Mouse (Mus musculus): Measurements from ENCODE around the gene Ltbp1. TPM values are rescaled to one million over a fixed set of nuclear protein-coding genes. Genes with fewer than 3 reads are reported as not detected.

Gene Ltbp1
- polyA plus RNA-seq, 1 experiment from 2014 or later = 8.5 TPM

DNA sequence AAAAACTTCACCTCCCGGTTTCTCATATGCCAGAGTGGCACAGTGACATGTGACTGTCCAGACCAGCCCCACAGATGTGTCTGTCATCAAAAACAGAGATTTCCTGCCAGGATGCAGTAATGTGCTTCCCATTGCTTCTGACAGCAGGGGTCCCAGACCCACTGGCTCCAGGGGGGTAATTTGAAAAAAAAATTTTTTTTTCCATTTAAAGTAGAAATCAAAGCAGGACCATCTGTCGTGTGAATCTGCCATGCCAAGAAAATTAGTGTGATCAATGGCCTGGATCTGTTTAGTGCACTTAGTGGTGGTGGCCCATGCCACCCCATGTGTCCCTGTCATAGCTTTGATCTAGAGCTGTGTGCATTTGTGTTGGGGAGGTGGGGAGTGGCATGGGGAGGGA is 374.8 kb downstream of the Ltbp1 start:
- no peaks in the 10 kb centered on the region for H3K36me3 ChIP-seq (ENCODE audit: control insufficient read depth, insufficient read depth)
- 59% methylated on average over 2 of the region's 2 CpGs for WGBS

DNA sequence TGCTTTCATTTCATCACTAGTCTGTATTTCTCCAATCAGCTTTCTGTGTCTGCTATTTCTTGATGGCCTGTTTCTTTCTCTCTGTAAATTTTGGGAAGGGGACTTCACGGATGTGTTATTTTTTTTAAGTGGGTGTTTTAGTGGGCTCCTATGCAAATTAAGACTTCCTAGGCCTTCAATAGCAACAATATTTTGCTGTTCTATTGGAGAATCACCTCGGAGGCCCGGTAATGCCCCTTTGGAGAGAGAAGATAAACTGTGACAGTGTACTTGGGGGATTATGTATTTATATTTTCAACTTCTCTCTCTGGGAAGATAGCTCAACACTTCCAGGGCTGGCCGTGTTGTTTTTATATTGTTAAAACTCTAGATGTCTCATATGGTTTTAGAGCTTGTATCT is 383.0 kb downstream of the Ltbp1 start:
- Histone ChIP-seq H3K9ac (ENCODE audit: low read depth, low read length) (no peak overlapping the region), H3K27ac (ENCODE audit: low read depth, low read length) (no peak overlapping the region), H3K36me3 (ENCODE audit: control insufficient read depth, insufficient read depth) (no peaks in the 10 kb centered on the region), H3K9me3 (ENCODE audit: control insufficient read depth) (no peaks in the 10 kb centered on the region), H3K4me1 (replicated peaks; ENCODE audit: control insufficient read depth, insufficient read depth, low read length) (no peaks in the 10 kb centered on the region), H3K4me3 (ENCODE audit: low read depth, low read length) (no peak overlapping the region), H3K4me2 (replicated peaks; ENCODE audit: low read depth) (no peak overlapping the region), H3K27me3 (replicated peaks; ENCODE audit: control insufficient read depth, insufficient read depth, low read length) (no peaks in the 10 kb centered on the region)
- ATAC-seq = no peak
- 69% methylated on average over 4 of the region's 4 CpGs for WGBS
- TF ChIP-seq CTCF (IDR thresholded peaks at IDR 0.05; ENCODE audit: low read depth) = no peak

More for the DNA sequence above, 374.8 kb downstream of the Ltbp1 start:
- H3K27ac ChIP-seq (ENCODE audit: low read depth, low read length) = no peak overlapping the region
- H3K4me3 ChIP-seq (ENCODE audit: low read depth, low read length) = no peak overlapping the region
- H3K9ac ChIP-seq (ENCODE audit: low read depth, low read length) = no peak overlapping the region
- H3K4me1 ChIP-seq (replicated peaks; ENCODE audit: control insufficient read depth, insufficient read depth, low read length) = no peaks in the 10 kb centered on the region
- no peaks in the 10 kb centered on the region for H3K9me3 ChIP-seq (ENCODE audit: control insufficient read depth)
- no peak for TF ChIP-seq CTCF (IDR thresholded peaks at IDR 0.05; ENCODE audit: low read depth)
- no peak for ATAC-seq
- no peaks in the 10 kb centered on the region for H3K27me3 ChIP-seq (replicated peaks; ENCODE audit: control insufficient read depth, insufficient read depth, low read length)
- H3K4me2 ChIP-seq (replicated peaks; ENCODE audit: low read depth) = no peak overlapping the region

DNA sequence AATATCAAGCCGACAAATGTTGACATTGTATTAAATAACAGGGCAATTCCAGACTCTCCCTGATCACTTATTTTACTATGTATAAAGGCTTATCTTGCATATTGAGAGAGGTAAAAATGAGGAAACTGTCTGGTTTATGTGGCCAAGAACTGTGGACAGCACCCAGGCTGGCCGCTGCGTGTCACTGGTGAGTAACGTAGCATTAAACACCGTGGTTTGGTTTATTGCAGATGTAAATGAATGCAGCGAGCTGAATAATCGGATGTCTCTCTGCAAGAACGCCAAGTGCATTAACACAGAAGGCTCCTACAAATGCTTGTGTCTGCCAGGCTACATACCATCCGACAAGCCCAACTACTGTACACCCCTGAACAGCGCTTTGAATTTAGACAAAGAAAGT is 384.8 kb downstream of the Ltbp1 start:
- H3K27me3 ChIP-seq (replicated peaks; ENCODE audit: control insufficient read depth, insufficient read depth, low read length) = no peaks in the 10 kb centered on the region
- peak; percentile 56 for TF ChIP-seq CTCF (IDR thresholded peaks at IDR 0.05; ENCODE audit: low read depth)
- H3K27ac ChIP-seq (ENCODE audit: low read depth, low read length) = no peak overlapping the region
- no peak for ATAC-seq
- no peak overlapping the region for H3K9ac ChIP-seq (ENCODE audit: low read depth, low read length)
- no peaks in the 10 kb centered on the region; the same call in 1 of the 2 replicates for H3K36me3 ChIP-seq (ENCODE audit: control insufficient read depth, insufficient read depth)
- H3K4me2 ChIP-seq (replicated peaks; ENCODE audit: low read depth) = no peak overlapping the region
- H3K9me3 ChIP-seq (ENCODE audit: control insufficient read depth) = no peaks in the 10 kb centered on the region
- H3K4me1 ChIP-seq (replicated peaks; ENCODE audit: control insufficient read depth, insufficient read depth, low read length) = no peaks in the 10 kb centered on the region
- no peak overlapping the region for H3K4me3 ChIP-seq (ENCODE audit: low read depth, low read length)
- WGBS = 87% methylated on average over 10 of the region's 10 CpGs

DNA sequence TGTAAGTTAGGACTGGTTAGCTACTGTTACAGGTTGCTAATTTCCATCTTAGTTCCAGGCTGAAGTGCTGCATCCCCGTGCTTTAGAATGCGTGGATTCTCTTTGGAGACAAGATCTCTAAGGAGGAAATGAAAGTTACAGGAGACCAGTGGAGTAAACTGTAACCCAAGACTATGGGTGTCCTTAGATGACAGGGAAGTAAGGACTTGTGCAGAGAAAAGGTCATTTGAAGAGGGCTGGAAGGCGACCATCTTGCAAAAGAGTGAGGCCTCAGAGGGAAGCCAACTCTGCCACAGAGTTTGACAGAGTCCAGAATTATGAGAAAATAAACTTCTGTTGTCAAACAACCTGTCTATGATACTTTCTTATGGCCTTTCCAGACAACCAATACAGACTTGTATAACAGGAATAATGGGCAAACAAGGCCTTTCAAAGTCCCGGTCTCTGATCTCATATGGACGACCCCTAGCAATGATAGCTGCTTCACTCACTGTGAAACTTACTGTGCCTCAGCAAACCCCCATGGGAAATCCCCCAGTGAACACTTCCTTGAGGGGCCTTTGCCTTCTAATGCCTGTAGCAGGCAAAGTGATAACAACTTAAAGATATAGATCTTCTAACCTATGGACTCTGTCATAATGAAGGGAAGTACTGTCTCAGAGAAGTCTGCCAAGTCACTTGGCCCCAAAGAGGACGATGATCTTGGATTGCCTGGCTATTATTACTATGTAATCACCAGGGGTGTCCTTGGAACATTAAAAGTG is 386.2 kb downstream of the Ltbp1 start:
- no peaks in the 10 kb centered on the region for H3K27me3 ChIP-seq (replicated peaks; ENCODE audit: control insufficient read depth, insufficient read depth, low read length)
- no peak overlapping the region for H3K4me2 ChIP-seq (replicated peaks; ENCODE audit: low read depth)
- H3K27ac ChIP-seq (ENCODE audit: low read depth, low read length) = peak overlapping the region; percentile 69; the same call in 1 of the 2 replicates
- no peaks in the 10 kb centered on the region for H3K4me1 ChIP-seq (replicated peaks; ENCODE audit: control insufficient read depth, insufficient read depth, low read length)
- H3K36me3 ChIP-seq (ENCODE audit: control insufficient read depth, insufficient read depth) = no peaks in the 10 kb centered on the region; the same call in 1 of the 2 replicates
- no peaks in the 10 kb centered on the region for H3K9me3 ChIP-seq (ENCODE audit: control insufficient read depth)
- H3K4me3 ChIP-seq (ENCODE audit: low read depth, low read length) = no peak overlapping the region
- TF ChIP-seq CTCF (IDR thresholded peaks at IDR 0.05; ENCODE audit: low read depth) = no peak
- WGBS = 55% methylated on average over 6 of the region's 6 CpGs
- H3K9ac ChIP-seq (ENCODE audit: low read depth, low read length) = no peak overlapping the region
- ATAC-seq = peak; percentile 97

DNA sequence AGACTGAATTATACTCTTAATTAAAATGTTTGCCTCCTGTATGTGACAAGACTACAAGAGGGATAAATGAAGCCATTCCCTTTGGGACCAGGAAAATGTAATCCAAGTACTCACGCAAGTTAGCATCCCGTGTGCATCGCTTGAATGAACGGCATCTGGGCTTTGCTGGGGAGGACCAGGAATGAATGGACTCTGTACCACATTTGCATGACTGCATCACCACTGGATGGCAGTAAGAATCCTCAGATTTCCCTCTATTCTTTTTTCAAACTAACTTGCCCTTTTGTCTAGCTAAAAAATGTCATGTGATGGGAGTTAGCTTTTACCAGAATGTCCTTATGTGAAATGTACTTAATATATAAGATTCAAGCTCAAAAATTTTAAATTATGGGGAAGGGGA is 401.0 kb downstream of the Ltbp1 start:
- ATAC-seq = no peak
- H3K27me3 ChIP-seq (replicated peaks; ENCODE audit: control insufficient read depth, insufficient read depth, low read length) = no peaks in the 10 kb centered on the region
- H3K4me1 ChIP-seq (replicated peaks; ENCODE audit: control insufficient read depth, insufficient read depth, low read length) = no peaks in the 10 kb centered on the region
- H3K36me3 ChIP-seq (ENCODE audit: control insufficient read depth, insufficient read depth) = no peaks in the 10 kb centered on the region
- H3K9me3 ChIP-seq (ENCODE audit: control insufficient read depth) = no peaks in the 10 kb centered on the region
- 48% methylated on average over 4 of the region's 4 CpGs for WGBS
- no peak overlapping the region for H3K4me3 ChIP-seq (ENCODE audit: low read depth, low read length)
- no peak overlapping the region for H3K9ac ChIP-seq (ENCODE audit: low read depth, low read length)
- H3K4me2 ChIP-seq (replicated peaks; ENCODE audit: low read depth) = no peak overlapping the region
- peak; percentile 67 for TF ChIP-seq CTCF (IDR thresholded peaks at IDR 0.05; ENCODE audit: low read depth)
- no peak overlapping the region for H3K27ac ChIP-seq (ENCODE audit: low read depth, low read length)

DNA sequence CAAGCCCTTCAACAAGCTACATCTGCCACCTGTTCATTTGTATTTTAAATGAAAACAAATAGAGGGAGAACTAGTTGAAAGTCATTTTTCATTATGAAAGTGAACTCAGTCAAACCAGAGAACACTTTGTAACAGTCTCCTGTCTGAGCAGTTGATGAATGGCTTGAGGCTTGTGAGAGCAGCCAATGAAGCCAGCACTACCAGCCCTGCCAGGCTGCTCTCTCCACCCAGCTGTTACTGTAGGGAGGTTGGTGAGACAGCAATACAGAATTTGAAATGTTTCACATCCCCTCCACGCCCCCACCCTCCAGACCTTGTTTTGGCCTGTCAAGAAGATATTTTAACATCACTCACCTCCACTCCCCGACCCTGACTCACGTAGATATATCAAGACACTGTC is 411.5 kb downstream of the Ltbp1 start:
- H3K27ac ChIP-seq (ENCODE audit: low read depth, low read length) = no peak overlapping the region

More for the DNA sequence above, 411.5 kb downstream of the Ltbp1 start:
- no peak for TF ChIP-seq CTCF (IDR thresholded peaks at IDR 0.05; ENCODE audit: low read depth)
- Histone ChIP-seq H3K9me3 (ENCODE audit: control insufficient read depth) (no peaks in the 10 kb centered on the region), H3K4me1 (replicated peaks; ENCODE audit: control insufficient read depth, insufficient read depth, low read length) (no peaks in the 10 kb centered on the region), H3K27me3 (replicated peaks; ENCODE audit: control insufficient read depth, insufficient read depth, low read length) (no peaks in the 10 kb centered on the region), H3K36me3 (ENCODE audit: control insufficient read depth, insufficient read depth) (no peaks in the 10 kb centered on the region), H3K9ac (ENCODE audit: low read depth, low read length) (no peak overlapping the region), H3K4me3 (ENCODE audit: low read depth, low read length) (no peak overlapping the region), H3K4me2 (replicated peaks; ENCODE audit: low read depth) (no peak overlapping the region)
- ATAC-seq = no peak
- WGBS = 76% methylated on average over 3 of the region's 3 CpGs
